Mouse (Mus musculus) kidney, postnatal 0 days (tissue): ENCODE measurements at regions not wholly inside any gene's neighbourhood (a gene's known extent, or its start where the extent isn't known, plus 50 kb on each side); places are given as distances from the start of the nearest gene placed in this dataset.

Experiments
- ATAC-seq: fragments of 200-750 bp; cut with Nextera tagmentation; replicated peaks from 2 replicates; pipeline ENCODE4 v1.8.0; 2017; ENCODE audit warnings: low read depth, moderate number of reproducible peaks, moderate TSS enrichment, moderate library complexity; ENCODE audit not compliant: low FRiP score
- DNase-seq: peaks from one replicate; pipeline ENCODE4 v3.0.0-alpha.2; 2016; ENCODE audit warnings: low spot score
- H3K27ac ChIP-seq: fragments of 300-500 bp; sonication (generic); 2 replicates; pipeline ENCODE4 v1.5.1; 2014; ENCODE audit warnings: mild to moderate bottlenecking
- H3K27me3 ChIP-seq: fragments of 300-500 bp; sonication (generic); 2 replicates; pipeline ENCODE4 v1.6.1; 2014; ENCODE audit warnings: low read length, mixed read lengths; ENCODE audit not compliant: insufficient read depth
- H3K36me3 ChIP-seq: fragments of 300-500 bp; sonication (generic); 2 replicates; pipeline ENCODE4 v1.6.1; 2014; ENCODE audit warnings: low read length, mixed read lengths; ENCODE audit not compliant: insufficient read depth
- H3K4me1 ChIP-seq: fragments of 300-500 bp; sonication (generic); replicated peaks from 2 replicates; pipeline ENCODE4 v1.6.1; 2014; ENCODE audit warnings: antibody characterized with exemption, low read length, mixed read lengths; ENCODE audit not compliant: insufficient read depth
- H3K4me2 ChIP-seq: fragments of 300-500 bp; sonication (generic); 2 replicates; pipeline ENCODE4 v1.6.1; 2014; ENCODE audit warnings: mild to moderate bottlenecking, low read length, moderate library complexity, mixed read lengths
- H3K4me3 ChIP-seq: fragments of 300-500 bp; sonication (generic); replicated peaks from 2 replicates; pipeline ENCODE4 v1.5.1; 2014; ENCODE audit warnings: low read depth, low read length
- H3K9ac ChIP-seq: fragments of 300-500 bp; sonication (generic); 2 replicates; pipeline ENCODE4 v1.6.1; 2014; ENCODE audit warnings: low read depth, low read length
- H3K9me3 ChIP-seq: fragments of 300-500 bp; sonication (generic); replicated peaks from 2 replicates; pipeline ENCODE4 v1.6.1; 2016; ENCODE audit warnings: low read length, inconsistent platforms, mixed read lengths
- CTCF ChIP-seq: IDR thresholded peaks from 2 replicates; pipeline ENCODE4 v1.5.1; 2016; ENCODE audit warnings: antibody characterized with exemption, low read depth, mild to moderate bottlenecking, moderate library complexity
- WGBS: fragments of 180-500 bp; shearing (Covaris S2); extraction: QIAGEN DNeasy Blood & Tissue Kit; methylation state at CpG from one replicate; pipeline ENCODE4 v1.1.7; 2014; 5-methylcytosine and 5-hydroxymethylcytosine counted together

DNA sequence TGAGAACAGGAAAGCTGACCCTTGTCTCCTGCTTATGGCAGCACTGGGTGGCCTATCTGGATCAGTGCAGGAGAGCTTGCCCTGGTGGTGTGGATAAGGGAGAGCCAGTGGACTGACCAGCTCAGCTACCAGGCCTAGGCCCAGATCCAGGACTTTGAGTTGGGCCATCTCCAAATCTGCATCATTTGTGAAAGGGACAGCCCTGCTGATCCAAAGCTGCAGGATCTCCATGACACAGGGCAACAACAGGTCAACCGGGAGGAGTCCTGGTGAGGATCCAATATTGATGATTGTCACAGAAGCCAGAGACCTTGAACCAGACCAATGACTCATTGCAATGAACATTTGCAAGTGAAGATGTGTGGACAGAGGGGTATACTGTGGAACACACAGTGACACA is 256.2 kb upstream of the Rtl1 start:
- TF ChIP-seq CTCF, result no peak
- DNase-seq (no peak), ATAC-seq (no peak)
- H3K36me3 ChIP-seq, result no peaks in the 10 kb centered on the region
- no peak overlapping the region for H3K4me2 ChIP-seq
- no peak overlapping the region for H3K27ac ChIP-seq
- no peak overlapping the region for H3K9ac ChIP-seq
- no peaks in the 10 kb centered on the region for H3K27me3 ChIP-seq
- H3K9me3 ChIP-seq, result no peaks in the 10 kb centered on the region
- no peaks in the 10 kb centered on the region for H3K4me1 ChIP-seq
- H3K4me3 ChIP-seq, result no peak overlapping the region
- 88% methylated on average over 1 of the region's 1 CpGs for WGBS

DNA sequence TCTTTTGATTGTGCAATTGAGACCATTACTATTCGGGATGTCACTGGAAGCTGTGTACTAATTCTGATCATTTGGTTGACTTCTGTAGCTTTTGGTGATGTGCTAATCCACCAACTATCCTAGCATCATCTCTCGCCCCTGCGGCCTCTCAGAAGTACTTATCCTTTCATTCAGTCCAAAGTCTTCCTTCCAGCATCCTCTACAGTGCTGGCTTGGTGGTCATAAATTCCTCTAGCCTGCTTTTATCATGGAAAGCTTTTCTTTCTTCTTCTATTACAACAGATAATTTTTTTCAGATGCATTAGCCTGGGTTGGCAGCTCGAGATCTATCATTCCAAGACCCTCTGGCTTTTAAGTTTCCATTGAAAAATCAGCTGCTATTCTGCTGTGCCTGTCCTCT is 257.6 kb upstream of the Rtl1 start:
- H3K4me1 ChIP-seq, result no peaks in the 10 kb centered on the region
- no peak for TF ChIP-seq CTCF
- no peak overlapping the region for H3K27ac ChIP-seq
- no peaks in the 10 kb centered on the region for H3K36me3 ChIP-seq
- no peak overlapping the region for H3K4me2 ChIP-seq
- H3K4me3 ChIP-seq, result no peak overlapping the region
- 61% methylated on average over 4 of the region's 4 CpGs for WGBS
- H3K9me3 ChIP-seq, result no peaks in the 10 kb centered on the region
- H3K27me3 ChIP-seq, result no peaks in the 10 kb centered on the region
- H3K9ac ChIP-seq, result no peak overlapping the region
- no peak for ATAC-seq
- no peak for DNase-seq

- Histone ChIP-seq H3K9ac (no peak overlapping the region), H3K4me1 (no peaks in the 10 kb centered on the region), H3K4me3 (no peak overlapping the region), H3K36me3 (no peaks in the 10 kb centered on the region), H3K27me3 (no peaks in the 10 kb centered on the region), H3K27ac (no peak overlapping the region), H3K9me3 (no peaks in the 10 kb centered on the region), H3K4me2 (no peak overlapping the region)
- TF ChIP-seq CTCF, result no peak
- WGBS, result 59% methylated on average over 4 of the region's 4 CpGs
- DNase-seq, result peak; percentile 31
- no peak for ATAC-seq
Measured at GRCm38 (mm10) chr12:109864826-109865225, 264.7 kb upstream of the Rtl1 start.

DNA sequence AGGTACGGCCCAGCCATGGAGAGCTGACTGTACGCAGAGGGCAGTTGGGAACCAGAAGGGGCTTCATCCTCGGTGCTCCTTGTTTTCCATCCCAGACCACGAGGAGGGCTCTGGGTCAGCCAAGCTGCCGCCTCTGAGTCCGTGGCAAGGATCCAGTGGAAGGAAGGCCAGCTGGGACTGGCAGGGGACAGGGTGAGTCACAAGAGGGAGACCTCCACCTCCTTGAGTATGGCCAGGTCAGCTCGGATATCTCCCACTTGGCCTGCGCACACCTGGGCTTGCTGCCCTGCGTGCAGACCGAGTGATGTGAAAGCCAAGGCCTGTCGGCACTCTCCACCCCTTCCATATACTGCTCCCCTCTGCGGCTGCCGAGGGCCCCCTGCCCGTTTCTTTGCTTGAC is 270.9 kb upstream of the Rtl1 start:
- Histone ChIP-seq H3K27ac (no peak overlapping the region), H3K9me3 (no peaks in the 10 kb centered on the region), H3K4me3 (no peak overlapping the region), H3K36me3 (no peaks in the 10 kb centered on the region), H3K4me1 (no peaks in the 10 kb centered on the region), H3K4me2 (no peak overlapping the region), H3K27me3 (no peaks in the 10 kb centered on the region), H3K9ac (no peak overlapping the region)
- WGBS, result 72% methylated on average over 14 of the region's 14 CpGs
- ATAC-seq (no peak; the same call in 1 of the 2 replicates), DNase-seq (no peak)
- TF ChIP-seq CTCF, result no peak

DNA sequence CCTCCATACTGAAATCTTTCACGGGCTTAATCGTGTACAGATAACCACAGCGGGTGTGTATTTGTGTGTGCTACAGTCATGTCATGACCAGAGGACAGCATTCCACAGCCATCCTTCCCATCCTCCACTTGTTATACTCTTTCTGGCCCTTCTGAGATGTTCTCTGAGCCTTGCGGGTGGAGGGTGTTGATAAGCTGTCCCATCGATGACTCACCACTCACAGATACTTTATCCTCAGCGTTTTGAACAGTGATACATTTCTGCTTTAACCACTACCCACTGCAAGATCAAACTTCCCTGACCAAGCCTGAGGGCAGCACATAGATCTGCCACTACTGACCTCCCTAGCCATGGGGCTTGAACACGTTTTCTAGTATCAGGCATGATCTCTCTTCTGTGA is 274.3 kb upstream of the Rtl1 start:
- H3K36me3 ChIP-seq, result no peaks in the 10 kb centered on the region
- H3K27ac ChIP-seq, result no peak overlapping the region
- H3K9ac ChIP-seq, result no peak overlapping the region
- ATAC-seq (no peak), DNase-seq (no peak)
- H3K4me2 ChIP-seq, result no peak overlapping the region
- no peaks in the 10 kb centered on the region for H3K4me1 ChIP-seq
- no peaks in the 10 kb centered on the region for H3K9me3 ChIP-seq
- H3K4me3 ChIP-seq, result no peak overlapping the region
- TF ChIP-seq CTCF, result no peak
- whole genome bisulfite sequencing, result 77% methylated on average over 7 of the region's 7 CpGs
- H3K27me3 ChIP-seq, result no peaks in the 10 kb centered on the region

DNA sequence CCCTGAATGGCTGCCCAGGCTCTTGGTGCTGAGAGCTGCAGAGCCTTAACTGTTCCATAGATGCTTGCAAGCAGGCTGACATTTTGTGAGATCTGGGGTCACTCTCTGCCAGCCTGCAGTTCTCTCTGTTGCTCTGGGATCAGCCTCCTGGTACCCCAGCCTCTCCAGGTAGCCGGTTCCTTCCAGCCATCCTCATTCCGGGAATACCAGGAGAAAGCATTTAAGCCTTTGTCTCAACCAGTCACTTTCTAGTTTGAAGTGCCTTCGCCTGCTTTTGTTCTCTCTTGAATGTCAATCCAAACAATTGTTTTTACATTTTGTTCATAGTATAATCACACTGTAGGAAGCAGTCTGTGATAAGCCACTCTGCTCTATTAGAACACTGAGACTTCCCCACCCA is 281.0 kb upstream of the Rtl1 start:
- 83% methylated on average over 3 of the region's 3 CpGs for WGBS
- DNase-seq (no peak), ATAC-seq (no peak)
- no peaks in the 10 kb centered on the region for H3K4me1 ChIP-seq
- H3K9me3 ChIP-seq, result no peaks in the 10 kb centered on the region
- H3K4me3 ChIP-seq, result no peak overlapping the region
- TF ChIP-seq CTCF, result no peak
- no peak overlapping the region for H3K4me2 ChIP-seq
- H3K27ac ChIP-seq, result no peak overlapping the region
- H3K27me3 ChIP-seq, result no peaks in the 10 kb centered on the region
- no peak overlapping the region for H3K9ac ChIP-seq
- no peaks in the 10 kb centered on the region for H3K36me3 ChIP-seq

GRCm38 (mm10) chr12:109891206-109891605 is 291.1 kb upstream of the Rtl1 start:
- no peak overlapping the region for H3K4me2 ChIP-seq
- no peak overlapping the region for H3K27ac ChIP-seq
- DNase-seq, result no peak
- WGBS, result 75% methylated on average over 2 of the region's 2 CpGs
- no peaks in the 10 kb centered on the region for H3K36me3 ChIP-seq
- no peak for ATAC-seq
- H3K4me1 ChIP-seq, result no peaks in the 10 kb centered on the region
- H3K9me3 ChIP-seq, result no peaks in the 10 kb centered on the region
- TF ChIP-seq CTCF, result no peak
- H3K4me3 ChIP-seq, result no peak overlapping the region
- no peaks in the 10 kb centered on the region for H3K27me3 ChIP-seq
- H3K9ac ChIP-seq, result no peak overlapping the region
